In the genomic region with DNA sequence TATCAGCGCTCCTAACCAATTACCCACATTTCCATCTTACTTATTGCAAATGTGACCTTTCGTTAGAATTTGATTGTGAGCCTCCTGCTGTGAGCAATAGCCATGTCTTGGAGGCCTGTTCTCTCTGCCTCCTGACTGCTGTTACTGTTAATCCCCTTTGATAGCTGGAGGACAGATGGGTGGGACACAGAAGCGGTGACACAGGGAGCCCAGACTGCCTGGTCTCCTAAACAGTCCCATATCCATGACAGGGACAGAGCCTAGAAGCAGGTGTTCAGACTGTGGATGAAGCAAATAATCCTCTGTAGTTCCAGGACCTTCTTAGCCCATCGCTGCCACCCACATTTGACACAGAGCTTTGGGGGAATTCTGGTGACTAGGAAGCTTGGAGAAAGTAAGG, we compare ENCODE assay signal across 28 mouse cellular contexts. TPM values are rescaled to one million over a fixed set of nuclear protein-coding genes. Genes with fewer than 3 reads are reported as not detected.
DNase-seq lines count a peak whose midpoint lies in the region; ATAC-seq lines count a peak whose summit lies in the region.
"Had no signal": no experiment of that assay in that cellular context is flagged by ENCODE, and none has a peak within 500 bp of the region (broad histone marks: within the 10 kb centered on the region; RNA-seq: fewer than 3 reads in every experiment).

No protein-coding gene starts in this region.

- H3K9ac ChIP-seq in forebrain, embryonic 14.5 days (ENCODE audit: low read length), result no peak overlapping the region
- no peak overlapping the region for H3K9ac ChIP-seq in hindbrain, embryonic 12.5 days
- H3K9ac ChIP-seq in hindbrain, embryonic 11.5 days (ENCODE audit: low read depth, low read length), result no peak overlapping the region
- H3K9ac ChIP-seq in midbrain, embryonic 12.5 days (replicated peaks), result no peak overlapping the region
- H3K9ac ChIP-seq: embryonic facial prominence, embryonic 15.5 days; hindbrain, embryonic 15.5 days had no signal

- no peak overlapping the region; the same call in 1 of the 2 replicates for H3K27ac ChIP-seq in forebrain, embryonic 14.5 days (ENCODE audit: low read depth, low read length)
- H3K27ac ChIP-seq in forebrain, embryonic 10.5 days, result no peak overlapping the region
- H3K27ac ChIP-seq in hindbrain, embryonic 12.5 days, result no peak overlapping the region
- no peak overlapping the region for H3K27ac ChIP-seq in hindbrain, embryonic 11.5 days (ENCODE audit: low read depth, low read length)
- H3K27ac ChIP-seq in midbrain, embryonic 12.5 days (replicated peaks), result no peak overlapping the region
- H3K27ac ChIP-seq: embryonic facial prominence, embryonic 15.5 days; hindbrain, embryonic 15.5 days had no signal

- H3K27me3 ChIP-seq in forebrain, embryonic 14.5 days (replicated peaks; ENCODE audit: control insufficient read depth, insufficient read depth, low read length), result no peaks in the 10 kb centered on the region
- H3K27me3 ChIP-seq in forebrain, embryonic 10.5 days (ENCODE audit: poor library complexity, severe bottlenecking), result peaks cover 66% of the 10 kb centered on the region
- peaks cover 40% of the 10 kb centered on the region for H3K27me3 ChIP-seq in hindbrain, embryonic 12.5 days
- H3K27me3 ChIP-seq in hindbrain, embryonic 11.5 days (ENCODE audit: control insufficient read depth, insufficient read depth, low read length), result no peaks in the 10 kb centered on the region; the same call in 1 of the 2 replicates
- peaks cover 44% of the 10 kb centered on the region for H3K27me3 ChIP-seq in midbrain, embryonic 12.5 days
- H3K27me3 ChIP-seq: CH12.LX; embryonic facial prominence, embryonic 15.5 days had no signal

- WGBS in forebrain, embryonic 14.5 days, result 33% methylated on average over 4 of the region's 4 CpGs
- 54% methylated on average over 4 of the region's 4 CpGs for WGBS in forebrain, embryonic 10.5 days
- 56% methylated on average over 4 of the region's 4 CpGs for WGBS in hindbrain, embryonic 12.5 days
- WGBS in hindbrain, embryonic 11.5 days, result 65% methylated on average over 4 of the region's 4 CpGs
- 42% methylated on average over 4 of the region's 4 CpGs for WGBS in midbrain, embryonic 12.5 days

- ATAC-seq in forebrain, embryonic 14.5 days, result peak; percentile 43; the same call in 1 of the 2 replicates
- ATAC-seq in hindbrain, embryonic 12.5 days (ENCODE audit: low FRiP score), result 0 out of 2 replicates have a peak, but pooled peaks have one; percentile 27
- ATAC-seq in hindbrain, embryonic 11.5 days (ENCODE audit: low FRiP score), result no peak
- ATAC-seq in midbrain, embryonic 12.5 days (ENCODE audit: low FRiP score, low read depth), result 0 out of 2 replicates have a peak, but pooled peaks have one; percentile 35
- ATAC-seq: Patski had no signal

- H3K4me2 ChIP-seq in forebrain, embryonic 14.5 days (ENCODE audit: low read length), result no peak overlapping the region
- no peak overlapping the region for H3K4me2 ChIP-seq in hindbrain, embryonic 12.5 days (replicated peaks)
- H3K4me2 ChIP-seq in hindbrain, embryonic 11.5 days (replicated peaks; ENCODE audit: low read depth, low read length), result no peak overlapping the region
- H3K4me2 ChIP-seq in midbrain, embryonic 12.5 days (replicated peaks), result no peak overlapping the region
- H3K4me2 ChIP-seq: embryonic facial prominence, embryonic 15.5 days; hindbrain, embryonic 15.5 days had no signal

- H3K4me3 ChIP-seq in forebrain, embryonic 14.5 days (ENCODE audit: low read depth, low read length), result no peak overlapping the region
- H3K4me3 ChIP-seq in forebrain, embryonic 10.5 days, result no peak overlapping the region
- no peak overlapping the region for H3K4me3 ChIP-seq in hindbrain, embryonic 12.5 days
- H3K4me3 ChIP-seq in hindbrain, embryonic 11.5 days (ENCODE audit: low read depth, low read length), result no peak overlapping the region
- no peak overlapping the region for H3K4me3 ChIP-seq in midbrain, embryonic 12.5 days
- H3K4me3 ChIP-seq: embryonic facial prominence, embryonic 15.5 days; hindbrain, embryonic 15.5 days had no signal

- no peak for DNase-seq in forebrain, embryonic 14.5 days (ENCODE audit: low spot score)
- no peak for DNase-seq in forebrain, embryonic 10.5 days (ENCODE audit: extremely low spot score, low spot score)
- DNase-seq in hindbrain, embryonic 11.5 days (ENCODE audit: low spot score), result no peak
- peak; percentile 25 for DNase-seq in R1 (ENCODE audit: low read depth, low spot score)
- no peak for DNase-seq in cerebellum, adult 11 months
- DNase-seq: adrenal gland, adult 8-10 months; B cell, adult 2 months; cerebellum, adult 8-10 months; cerebellum, postnatal 36 days; embryo, embryonic 11 days; gastrocnemius, postnatal 14 days; heart, adult 18-20 months; kidney, adult 9 months; kidney, postnatal 14 days; left cerebral cortex, postnatal 4 days; lung, postnatal 4 days; thymus, adult 18-20 months; thymus, postnatal 36 days had no signal

- H3K9me3 ChIP-seq in forebrain, embryonic 14.5 days (replicated peaks; ENCODE audit: control insufficient read depth, low read length), result no peaks in the 10 kb centered on the region
- H3K9me3 ChIP-seq in forebrain, embryonic 10.5 days, result no peaks in the 10 kb centered on the region
- H3K9me3 ChIP-seq in hindbrain, embryonic 12.5 days (replicated peaks), result no peaks in the 10 kb centered on the region
- no peaks in the 10 kb centered on the region for H3K9me3 ChIP-seq in hindbrain, embryonic 11.5 days (ENCODE audit: control insufficient read depth, low read length)
- no peaks in the 10 kb centered on the region for H3K9me3 ChIP-seq in midbrain, embryonic 12.5 days
- H3K9me3 ChIP-seq: embryonic facial prominence, embryonic 15.5 days; hindbrain, embryonic 15.5 days had no signal

- no peaks in the 10 kb centered on the region for H3K36me3 ChIP-seq in forebrain, embryonic 14.5 days (ENCODE audit: control insufficient read depth, insufficient read depth, low read length)
- no peaks in the 10 kb centered on the region for H3K36me3 ChIP-seq in forebrain, embryonic 10.5 days (replicated peaks)
- H3K36me3 ChIP-seq in hindbrain, embryonic 12.5 days, result no peaks in the 10 kb centered on the region
- H3K36me3 ChIP-seq in hindbrain, embryonic 11.5 days (ENCODE audit: control insufficient read depth, insufficient read depth, low read length), result no peaks in the 10 kb centered on the region
- H3K36me3 ChIP-seq in midbrain, embryonic 12.5 days, result no peaks in the 10 kb centered on the region
- H3K36me3 ChIP-seq: embryonic facial prominence, embryonic 15.5 days; G1E; hindbrain, embryonic 15.5 days had no signal

- H3K4me1 ChIP-seq in forebrain, embryonic 14.5 days (ENCODE audit: control insufficient read depth, insufficient read depth, low read length), result peaks cover 7% of the 10 kb centered on the region
- H3K4me1 ChIP-seq in forebrain, embryonic 10.5 days, result peaks cover 34% of the 10 kb centered on the region
- peaks cover 15% of the 10 kb centered on the region for H3K4me1 ChIP-seq in hindbrain, embryonic 12.5 days
- H3K4me1 ChIP-seq in hindbrain, embryonic 11.5 days (replicated peaks; ENCODE audit: control insufficient read depth, insufficient read depth, low read length), result no peaks in the 10 kb centered on the region
- peaks cover 32% of the 10 kb centered on the region for H3K4me1 ChIP-seq in midbrain, embryonic 12.5 days
- H3K4me1 ChIP-seq: embryonic facial prominence, embryonic 15.5 days; hindbrain, embryonic 15.5 days had no signal

RNA-seq across cellular contexts. Expression of a gene that starts 21.9 kb away (rescaled TPM):
- polyA plus RNA-seq in forebrain, embryonic 14.5 days (2014; fragmentation: Nextera tagmentation; extraction: Ambion mirVana), result 94.9 and 113 TPM in 2 replicates
- polyA plus RNA-seq in forebrain, embryonic 10.5 days (2016; fragmentation: Nextera tagmentation; extraction: Ambion mirVana), result 143 and 145 TPM in 2 replicates
- polyA plus RNA-seq in hindbrain, embryonic 12.5 days (2016; fragmentation: Nextera tagmentation; extraction: Ambion mirVana), result 91.8 and 101 TPM in 2 replicates
- polyA plus RNA-seq in hindbrain, embryonic 11.5 days (2014; fragmentation: Nextera tagmentation; extraction: Ambion mirVana), result 121 and 125 TPM in 2 replicates
- 106 and 112 TPM in 2 replicates for polyA plus RNA-seq in midbrain, embryonic 12.5 days (2016; fragmentation: Nextera tagmentation; extraction: Ambion mirVana)

RNA-seq across cellular contexts. Expression of a gene that starts 21.9 kb away (rescaled TPM):
- polyA plus RNA-seq in forebrain, embryonic 14.5 days (2014; fragmentation: Nextera tagmentation; extraction: Ambion mirVana), result 330 and 443 TPM in 2 replicates
- 383 and 405 TPM in 2 replicates for polyA plus RNA-seq in forebrain, embryonic 10.5 days (2016; fragmentation: Nextera tagmentation; extraction: Ambion mirVana)
- 263 and 312 TPM in 2 replicates for polyA plus RNA-seq in hindbrain, embryonic 12.5 days (2016; fragmentation: Nextera tagmentation; extraction: Ambion mirVana)
- polyA plus RNA-seq in hindbrain, embryonic 11.5 days (2014; fragmentation: Nextera tagmentation; extraction: Ambion mirVana), result 311 and 321 TPM in 2 replicates
- polyA plus RNA-seq in midbrain, embryonic 12.5 days (2016; fragmentation: Nextera tagmentation; extraction: Ambion mirVana), result 305 and 313 TPM in 2 replicates

RNA-seq across cellular contexts. Expression of a gene that starts 46.2 kb away (rescaled TPM):
- polyA plus RNA-seq in forebrain, embryonic 14.5 days (2014; fragmentation: Nextera tagmentation; extraction: Ambion mirVana), result 0.06 TPM in 1 of 2 replicates, not detected in the other
- polyA plus RNA-seq in forebrain, embryonic 10.5 days (2016; fragmentation: Nextera tagmentation; extraction: Ambion mirVana), result 0.93 and 1.1 TPM in 2 replicates
- 7.6 and 8.7 TPM in 2 replicates for polyA plus RNA-seq in hindbrain, embryonic 12.5 days (2016; fragmentation: Nextera tagmentation; extraction: Ambion mirVana)
- polyA plus RNA-seq in hindbrain, embryonic 11.5 days (2014; fragmentation: Nextera tagmentation; extraction: Ambion mirVana), result 3.9 and 4.1 TPM in 2 replicates
- 0.85 and 1.5 TPM in 2 replicates for polyA plus RNA-seq in midbrain, embryonic 12.5 days (2016; fragmentation: Nextera tagmentation; extraction: Ambion mirVana)
- polyA plus RNA-seq: activated CD4-positive, CD25-positive, alpha-beta regulatory T cell, adult 4 months; G1E; liver, adult 2 months; liver, embryonic 16.5 days; Patski had no signal
